27 mouse cellular contexts compared by ENCODE assay signal in the genomic region with DNA sequence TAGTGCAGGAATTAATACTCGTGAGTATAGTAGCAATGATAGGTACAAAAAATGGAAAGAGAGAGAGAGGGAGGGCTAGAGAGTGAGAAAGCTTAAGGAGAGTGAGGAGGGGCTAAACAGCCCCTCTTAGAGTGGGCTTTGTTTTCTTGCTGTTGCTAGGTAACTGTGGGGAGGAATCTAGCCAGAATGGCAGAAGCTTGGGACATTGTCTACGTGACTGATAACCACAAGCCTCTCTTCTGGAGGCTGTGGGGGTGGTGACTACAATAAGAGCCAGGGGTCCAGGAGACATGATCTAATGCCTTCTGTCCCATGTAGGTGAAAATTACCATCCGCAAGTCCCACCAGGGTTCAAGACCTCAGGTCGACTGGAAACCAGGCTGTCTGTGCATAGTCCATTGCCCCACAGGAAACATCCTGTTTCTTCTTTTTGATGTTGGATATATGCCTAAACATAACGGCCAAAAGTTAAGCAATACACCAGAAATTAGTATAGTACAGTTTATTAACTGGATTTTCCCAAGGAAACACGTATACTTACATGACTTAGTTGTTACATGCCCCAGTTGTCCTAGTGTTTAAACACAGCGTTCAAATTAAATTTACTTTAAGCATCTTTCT.
A peak's percentile ranks its signal among the peaks of the same experiment; 100 is the strongest.
DNase-seq lines count a peak whose midpoint lies in the region; ATAC-seq and TF ChIP-seq lines count a peak whose summit lies in the region.
"Had no signal": no experiment of that assay in that cellular context is flagged by ENCODE, and none has a peak within 500 bp of the region (broad histone marks: within the 10 kb centered on the region; RNA-seq: fewer than 3 reads in every experiment).

No protein-coding gene starts in this region.

- no peaks in the 10 kb centered on the region for H3K36me3 ChIP-seq in forebrain, embryonic 14.5 days (ENCODE audit: control insufficient read depth, insufficient read depth, low read length)
- H3K36me3 ChIP-seq in forebrain, postnatal 0 days (ENCODE audit: insufficient read depth): no peaks in the 10 kb centered on the region
- no peaks in the 10 kb centered on the region for H3K36me3 ChIP-seq in midbrain, embryonic 11.5 days (ENCODE audit: control insufficient read depth, insufficient read depth, low read length)
- H3K36me3 ChIP-seq in midbrain, embryonic 16.5 days (ENCODE audit: control insufficient read depth, insufficient read depth, low read length): no peaks in the 10 kb centered on the region
- H3K36me3 ChIP-seq: forebrain, embryonic 12.5 days; heart, embryonic 12.5 days; hindbrain, embryonic 15.5 days; limb, embryonic 13.5 days; lung, embryonic 15.5 days had no signal

- peak; percentile 1 for DNase-seq in forebrain, embryonic 14.5 days (ENCODE audit: low spot score)
- no peak for DNase-seq in forebrain, postnatal 0 days
- DNase-seq in midbrain, embryonic 11.5 days (ENCODE audit: low spot score, missing footprints): peak; percentile 60
- DNase-seq in embryo, embryonic 10 days (ENCODE audit: low spot score): peak; percentile 58
- no peak for DNase-seq in cerebellum, adult 11-12 months
- no peak for DNase-seq in heart, postnatal 4 days
- DNase-seq: adrenal gland, postnatal 14 days; cerebellum, adult 18-20 months; cerebellum, postnatal 10 days; gastrocnemius, postnatal 25 days; heart, adult 18-20 months; kidney, adult 2 months; kidney, postnatal 36 days; right cerebral cortex, adult 18-20 months; spleen, adult 18-20 months; thymus, postnatal 14 days had no signal

- H3K9me3 ChIP-seq in forebrain, embryonic 14.5 days (replicated peaks; ENCODE audit: control insufficient read depth, low read length): no peaks in the 10 kb centered on the region
- H3K9me3 ChIP-seq in forebrain, postnatal 0 days (ENCODE audit: low read length): no peaks in the 10 kb centered on the region
- no peaks in the 10 kb centered on the region for H3K9me3 ChIP-seq in midbrain, embryonic 11.5 days (ENCODE audit: control insufficient read depth, low read length)
- no peaks in the 10 kb centered on the region for H3K9me3 ChIP-seq in midbrain, embryonic 16.5 days (replicated peaks; ENCODE audit: control insufficient read depth, low read length, poor library complexity, severe bottlenecking)
- H3K9me3 ChIP-seq: forebrain, embryonic 12.5 days; heart, embryonic 12.5 days; hindbrain, embryonic 15.5 days; limb, embryonic 13.5 days; lung, embryonic 15.5 days had no signal

- H3K9ac ChIP-seq in forebrain, embryonic 14.5 days (ENCODE audit: low read length): no peak overlapping the region
- no peak overlapping the region for H3K9ac ChIP-seq in forebrain, postnatal 0 days
- H3K9ac ChIP-seq in midbrain, embryonic 11.5 days (ENCODE audit: low read length): no peak overlapping the region
- H3K9ac ChIP-seq in midbrain, embryonic 16.5 days (ENCODE audit: low read depth, low read length): no peak overlapping the region
- H3K9ac ChIP-seq: forebrain, embryonic 12.5 days; heart, embryonic 12.5 days; hindbrain, embryonic 15.5 days; limb, embryonic 13.5 days; lung, embryonic 15.5 days had no signal

- H3K4me1 ChIP-seq in forebrain, embryonic 14.5 days (ENCODE audit: control insufficient read depth, insufficient read depth, low read length): no peaks in the 10 kb centered on the region
- H3K4me1 ChIP-seq in forebrain, postnatal 0 days (ENCODE audit: insufficient read depth): no peaks in the 10 kb centered on the region
- H3K4me1 ChIP-seq in midbrain, embryonic 11.5 days (ENCODE audit: control insufficient read depth, insufficient read depth, low read length): 0 out of 2 replicates have a peak, but pooled peaks cover 2% of the 10 kb centered on the region
- H3K4me1 ChIP-seq in midbrain, embryonic 16.5 days (ENCODE audit: control insufficient read depth, insufficient read depth, low read length): no peaks in the 10 kb centered on the region
- H3K4me1 ChIP-seq: forebrain, embryonic 12.5 days; heart, embryonic 12.5 days; hindbrain, embryonic 15.5 days; limb, embryonic 13.5 days; lung, embryonic 15.5 days had no signal

- no peak overlapping the region for H3K4me2 ChIP-seq in forebrain, embryonic 14.5 days (ENCODE audit: low read length)
- no peak overlapping the region for H3K4me2 ChIP-seq in forebrain, postnatal 0 days (ENCODE audit: low read depth)
- H3K4me2 ChIP-seq in midbrain, embryonic 11.5 days: no peak overlapping the region
- H3K4me2 ChIP-seq in midbrain, embryonic 16.5 days (ENCODE audit: low read length): no peak overlapping the region
- H3K4me2 ChIP-seq: forebrain, embryonic 12.5 days; heart, embryonic 12.5 days; hindbrain, embryonic 15.5 days; limb, embryonic 13.5 days; liver, embryonic 11.5 days; lung, embryonic 15.5 days had no signal

- TF ChIP-seq CTCF in forebrain, postnatal 0 days (IDR thresholded peaks at IDR 0.05; ENCODE audit: low read depth): no peak

- H3K27me3 ChIP-seq in forebrain, embryonic 14.5 days (replicated peaks; ENCODE audit: control insufficient read depth, insufficient read depth, low read length): no peaks in the 10 kb centered on the region
- H3K27me3 ChIP-seq in forebrain, postnatal 0 days (ENCODE audit: insufficient read depth, low read length): no peaks in the 10 kb centered on the region
- H3K27me3 ChIP-seq in midbrain, embryonic 11.5 days (ENCODE audit: control insufficient read depth, insufficient read depth, low read length): no peaks in the 10 kb centered on the region
- no peaks in the 10 kb centered on the region for H3K27me3 ChIP-seq in midbrain, embryonic 16.5 days (ENCODE audit: control insufficient read depth, insufficient read depth, low read depth, low read length)
- H3K27me3 ChIP-seq: forebrain, embryonic 12.5 days; heart, embryonic 12.5 days; hindbrain, embryonic 15.5 days; limb, embryonic 13.5 days; lung, embryonic 15.5 days had no signal

- 64% methylated on average over 7 of the region's 7 CpGs for WGBS in forebrain, embryonic 14.5 days
- WGBS in forebrain, postnatal 0 days: 66% methylated on average over 7 of the region's 7 CpGs
- WGBS in midbrain, embryonic 11.5 days: 68% methylated on average over 7 of the region's 7 CpGs
- 57% methylated on average over 7 of the region's 7 CpGs for WGBS in midbrain, embryonic 16.5 days

- H3K4me3 ChIP-seq in forebrain, embryonic 14.5 days (ENCODE audit: low read depth, low read length): no peak overlapping the region
- no peak overlapping the region for H3K4me3 ChIP-seq in forebrain, postnatal 0 days (ENCODE audit: low read depth, low read length)
- H3K4me3 ChIP-seq in midbrain, embryonic 11.5 days (ENCODE audit: low read depth, low read length): no peak overlapping the region
- no peak overlapping the region for H3K4me3 ChIP-seq in midbrain, embryonic 16.5 days (ENCODE audit: low read depth, low read length)
- H3K4me3 ChIP-seq: erythroblast, embryonic 14.5 days; forebrain, embryonic 12.5 days; heart, embryonic 12.5 days; hindbrain, embryonic 15.5 days; layer of hippocampus, adult 2 months; limb, embryonic 13.5 days; lung, embryonic 15.5 days had no signal

- ATAC-seq in forebrain, embryonic 14.5 days: no peak
- ATAC-seq in forebrain, postnatal 0 days: no peak
- ATAC-seq in midbrain, embryonic 11.5 days (ENCODE audit: low FRiP score): peak; percentile 88
- no peak for ATAC-seq in midbrain, embryonic 16.5 days
- peak; percentile 63 for ATAC-seq in granulocyte monocyte progenitor cell, adult 5-6 weeks (replicated peaks; ENCODE audit: poor library complexity, severe bottlenecking)
- ATAC-seq: Patski had no signal

- no peak overlapping the region for H3K27ac ChIP-seq in forebrain, embryonic 14.5 days (ENCODE audit: low read depth, low read length)
- no peak overlapping the region for H3K27ac ChIP-seq in forebrain, postnatal 0 days (ENCODE audit: low read depth, low read length)
- no peak overlapping the region for H3K27ac ChIP-seq in midbrain, embryonic 11.5 days (ENCODE audit: low read depth, low read length)
- H3K27ac ChIP-seq in midbrain, embryonic 16.5 days (ENCODE audit: low read length): no peak overlapping the region
- H3K27ac ChIP-seq: forebrain, embryonic 12.5 days; hindbrain, embryonic 15.5 days; layer of hippocampus, adult 2 months; limb, embryonic 13.5 days; lung, embryonic 15.5 days had no signal

Comparison
In these comparisons a context has a peak if more than half of its experiments do, and no peak if none do; other contexts are left out.
1. ATAC-seq: peak in midbrain, embryonic 11.5 days (single experiment) and granulocyte monocyte progenitor cell, adult 5-6 weeks (single experiment); none in forebrain, embryonic 14.5 days (single experiment), forebrain, postnatal 0 days (single experiment) and midbrain, embryonic 16.5 days (single experiment).
2. DNase-seq: peak in forebrain, embryonic 14.5 days (single experiment), midbrain, embryonic 11.5 days (single experiment) and embryo, embryonic 10 days (single experiment); none in forebrain, postnatal 0 days (single experiment), cerebellum, adult 11-12 months (single experiment) and heart, postnatal 4 days (single experiment).